Mouse (Mus musculus) testis, postnatal 10 days (tissue): ENCODE measurements around the gene Scin.
A peak's percentile ranks its signal among the peaks of the same experiment; 100 is the strongest.

Source experiments
- DNase-seq: peaks from one replicate; pipeline ENCODE4 v3.0.0; 2021; ENCODE audit warnings: low spot score

Gene Scin

DNA sequence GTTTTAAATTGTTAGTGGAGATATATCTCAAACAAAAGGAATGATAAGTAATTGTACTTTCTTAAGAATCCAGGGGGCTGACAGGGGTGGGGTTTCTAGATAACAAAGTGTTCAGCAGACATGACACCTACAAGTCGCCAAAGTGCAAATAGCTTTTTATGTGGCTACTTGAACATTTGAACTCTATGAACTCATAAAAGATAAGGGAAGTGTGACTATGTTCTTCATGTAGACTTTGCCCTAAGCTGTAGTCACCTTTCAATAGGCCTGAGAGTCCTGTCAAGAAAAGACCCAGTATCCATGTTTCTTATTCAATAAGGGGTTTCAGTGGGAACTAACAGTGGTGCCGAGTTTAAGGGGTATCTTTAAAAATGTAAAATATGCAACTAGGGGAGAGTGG lies 110.1 kb downstream of the Scin start:
- no peak for DNase-seq

- no peak for DNase-seq
Measured at GRCm38 (mm10) chr12:40023014-40023642, 110.9 kb downstream of the Scin start.

GRCm38 (mm10) chr12:40022344-40022743 lies 111.7 kb downstream of the Scin start:
- no peak for DNase-seq

DNA sequence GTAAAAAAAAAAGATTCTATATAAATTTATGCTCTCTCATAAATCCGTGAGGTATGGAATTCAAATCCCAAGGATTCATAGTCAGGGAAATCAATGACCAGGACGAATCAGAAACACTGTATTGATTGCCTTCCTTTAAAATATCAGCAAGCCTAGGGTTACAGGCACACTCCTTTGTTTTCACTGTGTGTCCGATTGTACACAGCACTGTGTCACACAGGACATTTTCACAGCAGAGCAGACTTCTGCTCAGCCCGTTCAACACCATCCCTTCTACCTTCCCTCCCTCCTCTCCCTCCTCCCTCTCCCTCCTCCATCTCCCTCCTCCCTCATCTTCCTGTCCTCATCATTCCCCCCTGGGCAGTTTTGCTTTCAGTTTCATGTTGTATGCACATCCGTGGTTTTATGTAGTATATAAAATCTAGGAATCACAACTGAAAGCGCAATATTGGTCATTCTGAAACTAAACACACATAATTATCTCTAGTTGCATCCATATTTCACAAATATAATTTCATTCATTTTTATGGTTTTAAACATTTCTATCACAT lies 116.0 kb downstream of the Scin start:
- no peak for DNase-seq

- DNase-seq: peak; percentile 64
Measured at GRCm38 (mm10) chr12:40016648-40017460, 117.2 kb downstream of the Scin start.

DNA sequence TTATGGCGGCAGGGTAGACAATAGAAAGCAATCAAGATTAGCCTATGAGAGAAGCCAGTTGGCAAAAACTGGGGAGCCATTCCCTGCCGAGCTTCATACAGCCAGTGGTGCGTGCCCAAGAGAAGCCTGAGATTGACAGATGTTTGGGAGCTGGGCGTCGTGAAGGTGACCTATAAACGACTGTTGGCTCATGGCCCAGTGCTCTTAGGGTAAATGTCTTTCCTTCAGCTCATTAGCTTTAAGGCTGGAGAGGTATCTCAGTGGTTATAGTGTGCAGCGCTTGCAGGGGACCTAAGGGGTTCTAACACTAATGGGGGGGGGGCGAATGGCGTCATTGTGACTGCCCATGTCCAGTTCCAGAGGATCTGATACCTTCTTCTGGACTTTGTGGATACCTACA lies 118.0 kb downstream of the Scin start:
- DNase-seq: no peak

GRCm38 (mm10) chr12:40009866-40010265 lies 124.2 kb downstream of the Scin start:
- no peak for DNase-seq
